Mouse (Mus musculus): ENCODE data around the gene Hsd11b1. TPM values are rescaled to one million over a fixed set of nuclear protein-coding genes. Genes with fewer than 3 reads are reported as not detected.

Gene Hsd11b1
- polyA plus RNA-seq (2015; fragmentation: Nextera tagmentation; extraction: Ambion mirVana) = 36.5 and 36.7 TPM in 2 replicates

DNA sequence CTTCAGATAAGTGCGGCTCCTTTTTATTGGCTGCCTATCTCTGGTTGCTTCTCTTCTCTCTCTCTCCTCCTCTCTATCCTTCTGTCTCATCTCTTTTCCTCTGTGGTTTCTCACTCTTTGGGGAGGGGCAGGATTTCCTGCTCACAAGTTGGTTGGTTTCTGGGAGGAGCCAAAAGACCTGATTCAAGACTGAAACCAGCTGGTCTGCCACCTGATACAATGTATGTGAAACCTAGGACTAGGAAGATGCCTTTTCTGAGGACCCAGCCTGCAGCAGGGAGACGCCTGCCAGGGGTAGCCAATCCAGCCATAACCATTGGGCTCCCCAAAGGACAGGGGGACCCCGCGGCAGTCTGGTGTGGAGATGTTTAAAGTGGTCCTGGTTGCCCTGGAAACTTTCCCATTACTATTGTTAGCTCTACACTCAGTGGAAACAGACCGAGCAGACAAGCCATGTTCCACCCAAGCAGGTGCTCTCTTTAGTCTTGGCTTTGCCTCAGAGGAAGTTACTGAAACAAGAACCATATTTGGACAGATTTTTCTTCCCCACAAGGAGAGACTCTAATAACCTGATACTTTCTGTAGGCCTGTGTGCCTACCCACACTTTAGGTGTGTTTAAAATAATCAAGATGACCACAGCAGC is at the start of gene Hsd11b1:
Gene Hsd11b1, minus strand, starts transcription at position 121 of the 644 bp plus-strand sequence.

GRCm38 (mm10) chr1:193272916-193273601 is 9.2 kb upstream of the Hsd11b1 start, which contains the start of gene G0s2:
TSS of gene G0s2 (minus strand) at chr1:193273217.

DNA sequence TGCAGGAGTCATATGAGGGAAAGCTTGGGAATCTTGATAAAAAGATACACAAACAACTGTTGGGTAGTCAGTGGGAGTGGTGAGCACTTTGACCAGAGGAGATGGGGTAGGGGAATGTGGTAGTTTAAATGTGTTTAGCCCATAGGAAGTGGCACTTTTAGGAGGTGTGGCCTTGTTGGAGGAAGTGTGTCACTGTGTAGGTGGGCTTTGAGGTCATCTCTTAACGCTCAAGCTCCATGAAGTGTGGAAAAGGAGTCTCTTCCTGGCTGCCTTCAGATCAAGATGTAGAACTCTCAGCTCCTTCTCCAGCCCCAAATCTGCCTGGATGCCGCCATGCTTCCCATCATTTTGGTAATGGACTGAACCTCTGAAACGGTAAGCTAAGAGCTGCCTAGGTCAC is 56.4 kb downstream of the Hsd11b1 start, which contains the start of gene Lamb3:
Gene Lamb3, plus strand, starts transcription at position 197 of the 400 bp plus-strand sequence.

GRCm38 (mm10) chr1:193201383-193201778 is 62.5 kb downstream of the Hsd11b1 start, which contains the start of gene Traf3ip3:
TSS of gene Traf3ip3 (minus strand) at chr1:193201703.

Other genes with a start within 250 kb of the Hsd11b1 start
- gene Syt14, start 228.3 kb downstream of the Hsd11b1 start, polyA plus RNA-seq (2015; fragmentation: Nextera tagmentation; extraction: Ambion mirVana) = 0.81 and 0.98 TPM in 2 replicates
- gene Diexf, start 133.8 kb downstream of the Hsd11b1 start, polyA plus RNA-seq (2015; fragmentation: Nextera tagmentation; extraction: Ambion mirVana) = 3.8 and 4.1 TPM in 2 replicates
- gene Irf6, start 111.0 kb downstream of the Hsd11b1 start, polyA plus RNA-seq (2015; fragmentation: Nextera tagmentation; extraction: Ambion mirVana) = 23.2 and 24.2 TPM in 2 replicates
- 12.8 and 13.0 TPM in 2 replicates for gene A130010J15Rik, start 96.0 kb downstream of the Hsd11b1 start, polyA plus RNA-seq (2015; fragmentation: Nextera tagmentation; extraction: Ambion mirVana)
- 1.5 and 2.1 TPM in 2 replicates for gene Traf3ip3, start 62.4 kb downstream of the Hsd11b1 start, polyA plus RNA-seq (2015; fragmentation: Nextera tagmentation; extraction: Ambion mirVana)
- gene Lamb3, start 56.4 kb downstream of the Hsd11b1 start, polyA plus RNA-seq (2015; fragmentation: Nextera tagmentation; extraction: Ambion mirVana) = 7.1 and 8.3 TPM in 2 replicates
- gene G0s2, start 9.1 kb upstream of the Hsd11b1 start, polyA plus RNA-seq (2015; fragmentation: Nextera tagmentation; extraction: Ambion mirVana) = 155 and 157 TPM in 2 replicates
- 1.1 and 1.3 TPM in 2 replicates for gene Camk1g, start 106.2 kb upstream of the Hsd11b1 start, polyA plus RNA-seq (2015; fragmentation: Nextera tagmentation; extraction: Ambion mirVana)